Mouse (Mus musculus): ENCODE results near the gene St3gal4.

GRCm38 (mm10) chr9:35138029-35138428, 19.0 kb upstream of the St3gal4 start:
- TF ChIP-seq POLR2A (IDR thresholded peaks at IDR 0.05; ENCODE audit: borderline replicate concordance, extremely low read depth, insufficient read depth, insufficient read length, poor library complexity, severe bottlenecking) (no peak), CTCF (IDR thresholded peaks at IDR 0.05; ENCODE audit: borderline replicate concordance, extremely low read depth, insufficient read depth, insufficient read length) (no peak)
